Mouse (Mus musculus) lung, postnatal 0 days (tissue): ENCODE measurements around the gene Shh. TPM values are rescaled to one million over a fixed set of nuclear protein-coding genes. Genes with fewer than 3 reads are reported as not detected.

ENCODE experiments used
- ATAC-seq: fragments of 200-750 bp; cut with Nextera tagmentation; 2 replicates; pipeline ENCODE4 v1.8.0; 2017; ENCODE audit warnings: moderate library complexity
- DNase-seq: peaks from one replicate; pipeline ENCODE4 v3.0.0-alpha.2; 2016; ENCODE audit warnings: low spot score
- H3K27ac ChIP-seq: fragments of 300-500 bp; sonication (generic); 2 replicates; pipeline ENCODE4 v1.5.1; 2014; ENCODE audit warnings: antibody characterized with exemption, mild to moderate bottlenecking, low read length, mixed read lengths
- H3K27me3 ChIP-seq: fragments of 300-500 bp; sonication (generic); replicated peaks from 2 replicates; pipeline ENCODE4 v1.6.1; 2014; ENCODE audit warnings: low read length, mixed read lengths; ENCODE audit not compliant: insufficient read depth
- H3K36me3 ChIP-seq: fragments of 300-500 bp; sonication (generic); 2 replicates; pipeline ENCODE4 v1.6.1; 2014; ENCODE audit warnings: low read length, mixed read lengths; ENCODE audit not compliant: insufficient read depth
- H3K4me1 ChIP-seq: fragments of 300-500 bp; sonication (generic); 2 replicates; pipeline ENCODE4 v1.6.1; 2014; ENCODE audit warnings: antibody characterized with exemption, low read depth, low read length, mixed read lengths; ENCODE audit not compliant: insufficient read depth
- H3K4me2 ChIP-seq: fragments of 300-500 bp; sonication (generic); replicated peaks from 2 replicates; pipeline ENCODE4 v1.6.1; 2014; ENCODE audit warnings: low read depth, mild to moderate bottlenecking, low read length, moderate library complexity, mixed read lengths
- H3K4me3 ChIP-seq: fragments of 300-500 bp; sonication (generic); 2 replicates; pipeline ENCODE4 v1.5.1; 2014; ENCODE audit warnings: low read depth, low read length
- H3K9ac ChIP-seq: fragments of 300-500 bp; sonication (generic); replicated peaks from 2 replicates; pipeline ENCODE4 v1.6.1; 2014; ENCODE audit warnings: low read depth, mild to moderate bottlenecking
- H3K9me3 ChIP-seq: fragments of 300-500 bp; sonication (generic); 2 replicates; pipeline ENCODE4 v1.6.1; 2016; ENCODE audit warnings: low read length, mixed read lengths
- CTCF ChIP-seq: IDR thresholded peaks from 2 replicates; pipeline ENCODE4 v1.5.1; 2016; ENCODE audit warnings: antibody characterized with exemption, mild to moderate bottlenecking
- EP300 ChIP-seq: IDR thresholded peaks from 2 replicates; pipeline ENCODE4 v1.6.1; 2016; ENCODE audit warnings: antibody characterized with exemption, mild to moderate bottlenecking, control low read depth
- WGBS: fragments of 180-500 bp; shearing (Covaris S2); extraction: QIAGEN DNeasy Blood & Tissue Kit; methylation state at CpG from one replicate; pipeline ENCODE4 v1.1.7; 2014; 5-methylcytosine and 5-hydroxymethylcytosine counted together
- polyA plus RNA-seq: library from polyadenylated mRNA; unstranded; fragments of >200 nt; fragmentation: Nextera tagmentation; extraction: Ambion mirVana; gene quantifications from 2 replicates; pipeline ENCODE4 v1.2.1, GENCODE M21; 2015

Shh gene
- polyA plus RNA-seq, 1 experiment from 2014 or later = 9.7 TPM

- ATAC-seq = no peak
- DNase-seq = no peak
- H3K27me3 ChIP-seq = no peaks in the 10 kb centered on the region
- no peaks in the 10 kb centered on the region for H3K36me3 ChIP-seq
- TF ChIP-seq EP300 (no peak), CTCF (no peak)
- no peak overlapping the region for H3K4me3 ChIP-seq
- 62% methylated on average over 4 of the region's 4 CpGs for WGBS
- no peak overlapping the region for H3K4me2 ChIP-seq
- H3K4me1 ChIP-seq = no peaks in the 10 kb centered on the region
- no peak overlapping the region for H3K27ac ChIP-seq
- H3K9ac ChIP-seq = no peak overlapping the region
- H3K9me3 ChIP-seq = no peaks in the 10 kb centered on the region
These were observed 43.3 kb downstream of the Shh start for GRCm38 (mm10) chr5:28423781-28424180.

- ATAC-seq = peak; percentile 49
These were observed 47.3 kb downstream of the Shh start for GRCm38 (mm10) chr5:28419640-28420265.

GRCm38 (mm10) chr5:28418734-28419133 is 48.3 kb downstream of the Shh start:
- H3K4me1 ChIP-seq = peaks cover 4% of the 10 kb centered on the region; the same call in 1 of the 2 replicates
- no peak overlapping the region for H3K4me3 ChIP-seq
- TF ChIP-seq CTCF (no peak), EP300 (no peak)
- H3K9me3 ChIP-seq = no peaks in the 10 kb centered on the region
- H3K9ac ChIP-seq = no peak overlapping the region
- peaks cover 26% of the 10 kb centered on the region for H3K36me3 ChIP-seq
- WGBS = 78% methylated on average over 10 of the region's 10 CpGs
- no peak overlapping the region for H3K27ac ChIP-seq
- H3K27me3 ChIP-seq = no peaks in the 10 kb centered on the region
- no peak overlapping the region for H3K4me2 ChIP-seq
- DNase-seq = no peak
- no peak for ATAC-seq

More at GRCm38 (mm10) chr5:28419640-28420265, 47.3 kb downstream of the Shh start:
- H3K9ac ChIP-seq = no peak overlapping the region
- H3K4me1 ChIP-seq = peaks cover under 1% of the 10 kb centered on the region; the same call in 1 of the 2 replicates
- 73% methylated on average over 12 of the region's 12 CpGs for WGBS
- TF ChIP-seq EP300 = no peak
- no peak for TF ChIP-seq CTCF
- H3K27me3 ChIP-seq = no peaks in the 10 kb centered on the region
- H3K36me3 ChIP-seq = peaks cover 18% of the 10 kb centered on the region; the same call in 1 of the 2 replicates
- no peaks in the 10 kb centered on the region for H3K9me3 ChIP-seq
- H3K4me3 ChIP-seq = no peak overlapping the region
- no peak overlapping the region for H3K27ac ChIP-seq
- no peak overlapping the region for H3K4me2 ChIP-seq
- no peak for DNase-seq

GRCm38 (mm10) chr5:28416029-28416428 is 51.0 kb downstream of the Shh start:
- peaks cover 36% of the 10 kb centered on the region for H3K36me3 ChIP-seq
- H3K4me3 ChIP-seq = no peak overlapping the region
- H3K9me3 ChIP-seq = no peaks in the 10 kb centered on the region
- no peaks in the 10 kb centered on the region for H3K27me3 ChIP-seq
- H3K9ac ChIP-seq = no peak overlapping the region
- H3K27ac ChIP-seq = no peak overlapping the region
- no peak for DNase-seq
- TF ChIP-seq EP300 = no peak
- TF ChIP-seq CTCF = no peak
- ATAC-seq = no peak
- H3K4me2 ChIP-seq = no peak overlapping the region
- peaks cover 4% of the 10 kb centered on the region; the same call in 1 of the 2 replicates for H3K4me1 ChIP-seq

- Histone ChIP-seq H3K27me3 (no peaks in the 10 kb centered on the region), H3K4me3 (no peak overlapping the region), H3K4me2 (no peak overlapping the region), H3K9ac (no peak overlapping the region), H3K27ac (0 out of 2 replicates have a peak overlapping the region, but pooled peaks have one; percentile 3), H3K4me1 (peaks cover 4% of the 10 kb centered on the region; the same call in 1 of the 2 replicates), H3K9me3 (no peaks in the 10 kb centered on the region), H3K36me3 (peaks cover 38% of the 10 kb centered on the region)
- peak; percentile 77 for ATAC-seq
- peak; percentile 36 for DNase-seq
- TF ChIP-seq CTCF (no peak), EP300 (no peak)
- 55% methylated on average over 3 of the region's 3 CpGs for WGBS
These were observed 53.0 kb downstream of the Shh start for GRCm38 (mm10) chr5:28414076-28414475.

- WGBS = 49% methylated on average over 5 of the region's 5 CpGs
- Histone ChIP-seq H3K9me3 (no peaks in the 10 kb centered on the region), H3K4me1 (peaks cover 4% of the 10 kb centered on the region; the same call in 1 of the 2 replicates), H3K27me3 (no peaks in the 10 kb centered on the region), H3K27ac (no peak overlapping the region), H3K36me3 (peaks cover 40% of the 10 kb centered on the region), H3K4me3 (no peak overlapping the region), H3K9ac (no peak overlapping the region), H3K4me2 (no peak overlapping the region)
- peak; percentile 41; the same call in 1 of the 2 replicates for ATAC-seq
- DNase-seq = peak; percentile 33
- TF ChIP-seq CTCF (no peak), EP300 (no peak)
These were observed 53.5 kb downstream of the Shh start for GRCm38 (mm10) chr5:28413533-28413932.
